Mouse (Mus musculus) midbrain, embryonic 11.5 days (tissue): ENCODE measurements at regions not wholly inside any gene's neighbourhood (a gene's known extent, or its start where the extent isn't known, plus 50 kb on each side); places are given as distances from the start of the nearest gene placed in this dataset.

Experiments used
- ATAC-seq: fragments of 200-750 bp; cut with Nextera tagmentation; 2 replicates; pipeline ENCODE4 v1.8.0; 2017; ENCODE audit warnings: moderate TSS enrichment, moderate library complexity; ENCODE audit not compliant: low FRiP score
- DNase-seq: peaks from one replicate; pipeline ENCODE4 v3.0.0; 2015; ENCODE audit warnings: low spot score; ENCODE audit errors: missing footprints
- H3K27ac ChIP-seq: fragments of 300-500 bp; sonication (generic); 2 replicates; pipeline ENCODE4 v1.5.1; 2014; ENCODE audit warnings: low read depth, low read length
- H3K27me3 ChIP-seq: fragments of 300-500 bp; sonication (generic); 2 replicates; pipeline ENCODE4 v1.6.1; 2014; ENCODE audit warnings: mild to moderate bottlenecking, low read length, moderate library complexity, mixed read lengths; ENCODE audit not compliant: control insufficient read depth, insufficient read depth
- H3K36me3 ChIP-seq: fragments of 300-500 bp; sonication (generic); 2 replicates; pipeline ENCODE4 v1.6.1; 2014; ENCODE audit warnings: mild to moderate bottlenecking, low read length, moderate library complexity, mixed read lengths; ENCODE audit not compliant: control insufficient read depth, insufficient read depth
- H3K4me1 ChIP-seq: fragments of 300-500 bp; sonication (generic); 2 replicates; pipeline ENCODE4 v1.6.1; 2014; ENCODE audit warnings: low read length; ENCODE audit not compliant: control insufficient read depth, insufficient read depth
- H3K4me2 ChIP-seq: fragments of 300-500 bp; sonication (generic); 2 replicates; pipeline ENCODE4 v1.6.1; 2014; ENCODE audit warnings: mild to moderate bottlenecking, moderate library complexity
- H3K4me3 ChIP-seq: fragments of 300-500 bp; sonication (generic); 2 replicates; pipeline ENCODE4 v1.5.1; 2014; ENCODE audit warnings: low read depth, low read length
- H3K9ac ChIP-seq: fragments of 300-500 bp; sonication (generic); 2 replicates; pipeline ENCODE4 v1.6.1; 2014; ENCODE audit warnings: low read length
- H3K9me3 ChIP-seq: fragments of 300-500 bp; sonication (generic); 2 replicates; pipeline ENCODE4 v1.6.1; 2016; ENCODE audit warnings: low read length; ENCODE audit not compliant: control insufficient read depth
- WGBS: fragments of 180-500 bp; shearing (Covaris S2); extraction: QIAGEN DNeasy Blood & Tissue Kit; methylation state at CpG from one replicate; pipeline ENCODE4 v1.1.7; 2014; 5-methylcytosine and 5-hydroxymethylcytosine counted together

GRCm38 (mm10) chr17:55288589-55288988 is 156.6 kb upstream of the St6gal2 start:
- no peak overlapping the region for H3K4me3 ChIP-seq
- 62% methylated on average over 1 of the region's 1 CpGs for WGBS
- no peaks in the 10 kb centered on the region for H3K4me1 ChIP-seq
- H3K27me3 ChIP-seq, result no peaks in the 10 kb centered on the region
- DNase-seq (no peak), ATAC-seq (no peak)
- no peak overlapping the region for H3K27ac ChIP-seq
- H3K9me3 ChIP-seq, result no peaks in the 10 kb centered on the region
- H3K9ac ChIP-seq, result no peak overlapping the region
- no peak overlapping the region for H3K4me2 ChIP-seq
- H3K36me3 ChIP-seq, result no peaks in the 10 kb centered on the region

GRCm38 (mm10) chr17:55292656-55293055 is 152.5 kb upstream of the St6gal2 start:
- Histone ChIP-seq H3K4me1 (no peaks in the 10 kb centered on the region), H3K9me3 (no peaks in the 10 kb centered on the region), H3K4me3 (no peak overlapping the region), H3K9ac (no peak overlapping the region), H3K4me2 (no peak overlapping the region), H3K36me3 (no peaks in the 10 kb centered on the region), H3K27me3 (no peaks in the 10 kb centered on the region), H3K27ac (no peak overlapping the region)
- DNase-seq, result no peak
- ATAC-seq, result no peak
- WGBS, result 81% methylated on average over 2 of the region's 2 CpGs

GRCm38 (mm10) chr17:55296701-55297100 is 148.5 kb upstream of the St6gal2 start:
- H3K9me3 ChIP-seq, result no peaks in the 10 kb centered on the region
- no peak overlapping the region for H3K4me2 ChIP-seq
- H3K4me3 ChIP-seq, result no peak overlapping the region
- H3K36me3 ChIP-seq, result no peaks in the 10 kb centered on the region
- no peak overlapping the region for H3K9ac ChIP-seq
- H3K27ac ChIP-seq, result no peak overlapping the region
- ATAC-seq (no peak), DNase-seq (no peak)
- H3K27me3 ChIP-seq, result no peaks in the 10 kb centered on the region
- 86% methylated on average over 2 of the region's 2 CpGs for whole genome bisulfite sequencing
- no peaks in the 10 kb centered on the region for H3K4me1 ChIP-seq

GRCm38 (mm10) chr17:55298852-55299251 is 146.3 kb upstream of the St6gal2 start:
- ATAC-seq, result no peak
- no peaks in the 10 kb centered on the region for H3K9me3 ChIP-seq
- no peak overlapping the region for H3K27ac ChIP-seq
- no peaks in the 10 kb centered on the region for H3K27me3 ChIP-seq
- no peak overlapping the region for H3K4me3 ChIP-seq
- DNase-seq, result no peak
- no peaks in the 10 kb centered on the region for H3K4me1 ChIP-seq
- H3K4me2 ChIP-seq, result no peak overlapping the region
- no peaks in the 10 kb centered on the region for H3K36me3 ChIP-seq
- WGBS, result 86% methylated on average over 1 of the region's 1 CpGs
- no peak overlapping the region for H3K9ac ChIP-seq

GRCm38 (mm10) chr17:55320959-55321358 is 124.2 kb upstream of the St6gal2 start:
- Histone ChIP-seq H3K4me2 (no peak overlapping the region), H3K9ac (no peak overlapping the region), H3K9me3 (no peaks in the 10 kb centered on the region), H3K4me3 (no peak overlapping the region), H3K4me1 (no peaks in the 10 kb centered on the region), H3K36me3 (no peaks in the 10 kb centered on the region), H3K27ac (no peak overlapping the region), H3K27me3 (no peaks in the 10 kb centered on the region)
- WGBS, result 96% methylated on average over 1 of the region's 1 CpGs
- ATAC-seq, result no peak
- DNase-seq, result no peak

- H3K27ac ChIP-seq, result no peak overlapping the region
- H3K36me3 ChIP-seq, result no peaks in the 10 kb centered on the region
- H3K9me3 ChIP-seq, result no peaks in the 10 kb centered on the region
- H3K4me2 ChIP-seq, result no peak overlapping the region
- no peaks in the 10 kb centered on the region for H3K27me3 ChIP-seq
- ATAC-seq (no peak), DNase-seq (no peak)
- no peak overlapping the region for H3K4me3 ChIP-seq
- no peaks in the 10 kb centered on the region for H3K4me1 ChIP-seq
- 88% methylated on average over 6 of the region's 6 CpGs for WGBS
- H3K9ac ChIP-seq, result no peak overlapping the region
These were observed 85.9 kb upstream of the St6gal2 start for GRCm38 (mm10) chr17:55359305-55359704.

GRCm38 (mm10) chr17:55367064-55367463 is 78.1 kb upstream of the St6gal2 start:
- DNase-seq, result no peak
- H3K4me2 ChIP-seq, result no peak overlapping the region
- no peak for ATAC-seq
- no peak overlapping the region for H3K4me3 ChIP-seq
- H3K4me1 ChIP-seq, result no peaks in the 10 kb centered on the region
- no peaks in the 10 kb centered on the region for H3K9me3 ChIP-seq
- no peak overlapping the region for H3K9ac ChIP-seq
- H3K27ac ChIP-seq, result no peak overlapping the region
- no peaks in the 10 kb centered on the region for H3K36me3 ChIP-seq
- H3K27me3 ChIP-seq, result no peaks in the 10 kb centered on the region
- WGBS, result 79% methylated on average over 1 of the region's 1 CpGs

GRCm38 (mm10) chr17:55367464-55368207 is 77.5 kb upstream of the St6gal2 start:
- Histone ChIP-seq H3K9me3 (no peaks in the 10 kb centered on the region), H3K27ac (no peak overlapping the region), H3K4me3 (no peak overlapping the region), H3K36me3 (no peaks in the 10 kb centered on the region), H3K4me1 (no peaks in the 10 kb centered on the region), H3K4me2 (no peak overlapping the region), H3K27me3 (no peaks in the 10 kb centered on the region), H3K9ac (no peak overlapping the region)
- DNase-seq, result peak; percentile 83
- ATAC-seq, result peak; percentile 57
- WGBS, result 81% methylated on average over 7 of the region's 7 CpGs
